Mouse (Mus musculus) liver, postnatal 0 days (tissue): ENCODE measurements around the gene Specc1.

Experiments used
- CTCF ChIP-seq: sonication (generic); IDR thresholded peaks from 2 replicates; pipeline ENCODE4 v1.5.1; 2016; ENCODE audit warnings: antibody characterized with exemption, low read depth
- EP300 ChIP-seq: IDR thresholded peaks from 2 replicates; pipeline ENCODE4 v1.6.1; 2016; ENCODE audit warnings: antibody characterized with exemption, low read depth, mild to moderate bottlenecking

DNA sequence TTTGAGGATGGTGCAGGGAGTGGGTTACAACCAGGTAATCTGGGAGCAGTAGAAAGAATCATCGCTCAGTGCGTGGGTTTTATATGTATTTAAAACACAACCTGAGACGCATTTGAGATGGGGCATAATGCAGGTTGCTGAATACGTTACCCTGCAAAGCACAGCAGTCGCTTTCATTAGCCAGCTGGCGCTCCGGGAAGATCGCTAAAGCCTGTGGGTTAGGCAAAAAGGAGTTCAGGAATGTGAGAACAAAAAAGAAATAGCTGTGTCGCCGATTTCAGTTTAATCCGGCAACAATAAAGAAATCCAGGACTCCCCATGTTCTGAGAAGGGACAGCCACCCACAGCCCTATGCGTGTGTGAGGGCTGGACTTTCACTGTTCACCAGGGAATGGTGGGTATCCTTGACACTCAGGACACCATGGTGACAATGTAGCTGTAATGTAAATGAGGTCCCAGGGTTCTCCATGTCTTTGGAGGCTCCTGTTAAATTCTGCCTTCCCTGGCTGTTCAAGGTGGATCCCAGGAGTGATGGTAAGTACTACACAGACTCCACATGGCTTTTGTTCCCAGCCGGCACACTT is 58.6 kb downstream of the Specc1 start:
- no peak for TF ChIP-seq CTCF
- no peak for TF ChIP-seq EP300
